Mouse (Mus musculus) heart, embryonic 15.5 days (tissue): ENCODE measurements around the gene Bod1. TPM values are rescaled to one million over a fixed set of nuclear protein-coding genes. Genes with fewer than 3 reads are reported as not detected.
A peak's percentile ranks its signal among the peaks of the same experiment; 100 is the strongest.

Source experiments
- ATAC-seq: fragments of 200-750 bp; cut with Nextera tagmentation; replicated peaks from 2 replicates; pipeline ENCODE4 v1.8.0; 2017; ENCODE audit warnings: low read depth, moderate TSS enrichment; ENCODE audit not compliant: insufficient number of reproducible peaks, insufficient read depth, low FRiP score
- H3K27ac ChIP-seq: fragments of 300-500 bp; sonication (generic); 2 replicates; pipeline ENCODE4 v1.5.1; 2015; ENCODE audit warnings: mild to moderate bottlenecking, inconsistent platforms
- H3K27me3 ChIP-seq: fragments of 300-500 bp; sonication (generic); 2 replicates; pipeline ENCODE4 v1.6.1; 2015; ENCODE audit warnings: inconsistent platforms
- H3K36me3 ChIP-seq: fragments of 300-500 bp; sonication (generic); 2 replicates; pipeline ENCODE4 v1.6.1; 2015; ENCODE audit warnings: mild to moderate bottlenecking, inconsistent platforms
- H3K4me1 ChIP-seq: fragments of 300-500 bp; sonication (generic); replicated peaks from 2 replicates; pipeline ENCODE4 v1.6.1; 2015; ENCODE audit warnings: inconsistent platforms
- H3K4me2 ChIP-seq: fragments of 300-500 bp; sonication (generic); 2 replicates; pipeline ENCODE4 v1.6.1; 2015; ENCODE audit warnings: inconsistent platforms, mild to moderate bottlenecking, moderate library complexity
- H3K4me3 ChIP-seq: fragments of 300-500 bp; sonication (generic); 2 replicates; pipeline ENCODE4 v1.5.1; 2015; ENCODE audit warnings: mild to moderate bottlenecking, inconsistent platforms
- H3K9ac ChIP-seq: fragments of 300-500 bp; sonication (generic); 2 replicates; pipeline ENCODE4 v1.6.1; 2015; ENCODE audit warnings: mild to moderate bottlenecking, inconsistent platforms
- H3K9me3 ChIP-seq: fragments of 300-500 bp; sonication (generic); replicated peaks from 2 replicates; pipeline ENCODE4 v1.6.1; 2016; ENCODE audit warnings: inconsistent platforms
- WGBS: fragments of 180-500 bp; shearing (Covaris S2); methylation state at CpG from one replicate; pipeline ENCODE4 v1.1.7; 2015; ENCODE audit warnings: mixed read lengths; 5-methylcytosine and 5-hydroxymethylcytosine counted together
- polyA plus RNA-seq: library from polyadenylated mRNA; unstranded; fragments of >200 nt; fragmentation: Nextera tagmentation; extraction: Ambion mirVana; gene quantifications from 2 replicates; pipeline ENCODE4 v1.2.1, GENCODE M21; 2015

The Bod1 gene
- polyA plus RNA-seq, 1 experiment from 2014 or later, result 65.0 TPM

- no peak overlapping the region for H3K9ac ChIP-seq
- H3K9me3 ChIP-seq, result no peaks in the 10 kb centered on the region
- H3K4me3 ChIP-seq, result no peak overlapping the region
- H3K4me2 ChIP-seq, result no peak overlapping the region
- H3K4me1 ChIP-seq, result no peaks in the 10 kb centered on the region; the same call in 1 of the 2 replicates
- ATAC-seq, result no peak
- H3K27me3 ChIP-seq, result no peaks in the 10 kb centered on the region
- WGBS, result 85% methylated on average over 2 of the region's 2 CpGs
- H3K27ac ChIP-seq, result no peak overlapping the region
- no peaks in the 10 kb centered on the region for H3K36me3 ChIP-seq
These were observed 21.6 kb upstream of the Bod1 start for GRCm38 (mm10) chr11:31693322-31693721.

DNA sequence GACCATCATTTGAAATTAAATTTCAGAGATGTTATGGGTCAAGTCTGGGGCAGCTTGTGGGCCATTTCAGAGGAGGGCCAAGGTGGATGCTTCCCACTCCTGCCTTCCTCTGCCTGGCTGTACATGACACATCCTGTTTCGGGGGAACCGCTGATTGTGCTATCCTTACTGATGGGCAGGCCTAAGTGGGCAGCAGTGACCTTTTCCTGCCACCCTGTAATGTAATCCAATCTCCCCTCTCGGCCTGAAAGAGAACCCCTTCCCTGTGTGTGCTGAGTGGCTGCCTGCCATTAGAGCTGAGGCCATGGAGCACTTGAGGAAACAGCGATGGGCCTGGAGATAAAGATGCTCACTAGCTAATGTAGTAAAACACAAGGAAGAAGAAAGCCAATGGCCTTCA, 17.3 kb upstream of the Bod1 start:
- no peaks in the 10 kb centered on the region; the same call in 1 of the 2 replicates for H3K4me1 ChIP-seq
- H3K27ac ChIP-seq, result no peak overlapping the region
- no peaks in the 10 kb centered on the region for H3K36me3 ChIP-seq
- H3K27me3 ChIP-seq, result no peaks in the 10 kb centered on the region
- H3K9me3 ChIP-seq, result no peaks in the 10 kb centered on the region
- 53% methylated on average over 4 of the region's 4 CpGs for WGBS
- H3K9ac ChIP-seq, result no peak overlapping the region
- no peak overlapping the region for H3K4me2 ChIP-seq
- ATAC-seq, result no peak
- H3K4me3 ChIP-seq, result no peak overlapping the region

DNA sequence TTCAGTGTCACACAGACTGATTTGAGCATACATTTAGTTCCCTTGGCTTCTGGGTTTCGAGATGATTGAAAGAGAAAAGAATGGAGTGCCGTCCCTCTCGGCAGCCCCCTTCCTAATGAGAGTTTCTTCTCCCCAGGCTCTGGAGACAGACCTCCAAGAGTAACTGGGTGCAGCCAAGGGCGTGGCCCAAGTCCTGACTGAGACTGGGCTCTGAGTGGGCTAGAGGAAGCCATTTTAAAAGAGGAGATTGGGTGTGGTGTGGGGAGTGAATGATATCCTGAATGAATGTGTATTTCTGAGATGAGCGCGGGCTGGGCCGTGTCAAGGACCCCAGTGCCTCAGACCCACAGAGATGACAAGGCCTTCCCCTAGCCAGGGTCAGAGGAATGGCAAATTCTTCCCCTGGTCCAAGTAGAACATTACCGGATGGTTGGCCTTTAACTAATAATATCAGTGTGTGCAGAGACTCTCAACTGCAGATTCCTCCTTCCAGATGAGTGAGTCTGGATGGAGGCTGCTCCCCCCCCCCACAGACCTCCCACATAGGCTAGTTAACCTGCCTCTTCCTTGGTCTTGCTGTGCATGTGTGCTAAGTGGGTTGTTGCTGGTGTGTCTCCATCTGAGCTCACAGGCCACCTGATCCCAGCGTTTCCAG, 13.4 kb upstream of the Bod1 start:
- no peak overlapping the region for H3K4me2 ChIP-seq
- no peak overlapping the region for H3K9ac ChIP-seq
- no peaks in the 10 kb centered on the region for H3K27me3 ChIP-seq
- no peak overlapping the region for H3K27ac ChIP-seq
- no peaks in the 10 kb centered on the region for H3K9me3 ChIP-seq
- no peaks in the 10 kb centered on the region for H3K36me3 ChIP-seq
- WGBS, result 72% methylated on average over 9 of the region's 9 CpGs
- no peaks in the 10 kb centered on the region; the same call in 1 of the 2 replicates for H3K4me1 ChIP-seq
- no peak for ATAC-seq
- no peak overlapping the region for H3K4me3 ChIP-seq

DNA sequence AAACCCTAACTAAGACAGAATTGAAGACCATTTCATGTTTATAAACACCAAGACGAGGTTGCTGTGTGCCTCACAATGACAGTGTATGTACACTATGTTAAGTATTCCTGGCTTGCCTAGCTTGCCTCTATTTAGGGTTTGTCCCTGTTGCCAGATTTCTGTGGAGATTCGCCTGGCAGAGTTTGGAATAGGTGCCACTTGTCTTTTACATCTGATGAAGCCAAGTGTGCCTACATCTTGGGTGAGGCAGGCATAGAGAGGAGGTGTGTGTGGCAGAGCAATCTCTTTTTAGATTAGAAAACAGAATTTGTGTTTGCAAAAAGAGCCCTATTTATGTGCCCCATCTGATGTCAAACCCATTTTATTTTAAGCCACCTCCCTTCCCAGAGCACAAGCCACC, 12.4 kb upstream of the Bod1 start:
- no peak overlapping the region for H3K9ac ChIP-seq
- 73% methylated on average over 2 of the region's 2 CpGs for WGBS
- H3K27me3 ChIP-seq, result no peaks in the 10 kb centered on the region
- no peaks in the 10 kb centered on the region for H3K36me3 ChIP-seq
- no peak for ATAC-seq
- H3K27ac ChIP-seq, result no peak overlapping the region
- H3K4me3 ChIP-seq, result no peak overlapping the region
- no peak overlapping the region for H3K4me2 ChIP-seq
- no peaks in the 10 kb centered on the region for H3K9me3 ChIP-seq
- H3K4me1 ChIP-seq, result no peaks in the 10 kb centered on the region

GRCm38 (mm10) chr11:31679840-31680381, 8.2 kb upstream of the Bod1 start:
- Histone ChIP-seq H3K9ac (no peak overlapping the region), H3K4me1 (no peaks in the 10 kb centered on the region), H3K27me3 (no peaks in the 10 kb centered on the region), H3K27ac (no peak overlapping the region), H3K4me3 (no peak overlapping the region), H3K36me3 (no peaks in the 10 kb centered on the region), H3K4me2 (no peak overlapping the region), H3K9me3 (no peaks in the 10 kb centered on the region)
- WGBS, result 72% methylated on average over 16 of the region's 16 CpGs
- no peak for ATAC-seq

GRCm38 (mm10) chr11:31677309-31677708, 5.6 kb upstream of the Bod1 start:
- no peak overlapping the region for H3K4me3 ChIP-seq
- H3K27me3 ChIP-seq, result no peaks in the 10 kb centered on the region
- H3K9ac ChIP-seq, result no peak overlapping the region
- peaks cover 5% of the 10 kb centered on the region for H3K4me1 ChIP-seq
- no peaks in the 10 kb centered on the region for H3K9me3 ChIP-seq
- no peak overlapping the region for H3K4me2 ChIP-seq
- no peak overlapping the region for H3K27ac ChIP-seq
- 89% methylated on average over 5 of the region's 5 CpGs for WGBS
- no peaks in the 10 kb centered on the region for H3K36me3 ChIP-seq
- ATAC-seq, result no peak

DNA sequence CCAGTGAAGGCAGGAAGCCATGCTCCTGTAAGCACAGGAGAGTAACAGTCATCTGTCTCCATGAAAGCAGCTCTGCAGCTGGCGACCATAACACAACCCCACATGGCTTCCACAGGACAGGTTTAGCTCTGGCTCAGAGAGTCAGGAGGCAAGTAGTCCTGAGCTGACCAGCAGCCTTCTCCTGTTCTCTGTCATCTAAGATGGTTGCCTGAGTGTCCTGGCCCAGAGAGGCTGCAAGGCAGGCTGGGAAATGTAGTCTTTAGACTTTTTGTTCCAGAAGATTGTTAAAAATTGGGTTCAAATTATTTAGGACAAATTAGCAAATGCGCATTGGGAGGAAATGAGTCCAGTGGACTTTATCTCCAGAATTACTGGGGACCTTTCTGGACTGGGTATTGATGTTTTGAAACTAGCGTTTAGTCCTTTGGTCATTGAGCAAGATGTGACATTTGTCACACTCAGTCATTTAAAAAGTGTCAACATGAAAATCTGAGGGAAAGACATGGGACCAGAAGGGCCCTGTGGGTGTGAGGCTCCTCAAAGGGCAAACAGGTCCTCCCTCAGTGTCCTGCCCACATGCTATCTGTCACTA, 5.1 kb upstream of the Bod1 start:
- peaks cover 8% of the 10 kb centered on the region for H3K4me1 ChIP-seq
- WGBS, result 84% methylated on average over 3 of the region's 3 CpGs
- no peak overlapping the region for H3K9ac ChIP-seq
- H3K36me3 ChIP-seq, result no peaks in the 10 kb centered on the region
- H3K27ac ChIP-seq, result no peak overlapping the region
- H3K4me2 ChIP-seq, result no peak overlapping the region
- ATAC-seq, result no peak
- H3K9me3 ChIP-seq, result no peaks in the 10 kb centered on the region
- H3K27me3 ChIP-seq, result no peaks in the 10 kb centered on the region
- H3K4me3 ChIP-seq, result no peak overlapping the region

DNA sequence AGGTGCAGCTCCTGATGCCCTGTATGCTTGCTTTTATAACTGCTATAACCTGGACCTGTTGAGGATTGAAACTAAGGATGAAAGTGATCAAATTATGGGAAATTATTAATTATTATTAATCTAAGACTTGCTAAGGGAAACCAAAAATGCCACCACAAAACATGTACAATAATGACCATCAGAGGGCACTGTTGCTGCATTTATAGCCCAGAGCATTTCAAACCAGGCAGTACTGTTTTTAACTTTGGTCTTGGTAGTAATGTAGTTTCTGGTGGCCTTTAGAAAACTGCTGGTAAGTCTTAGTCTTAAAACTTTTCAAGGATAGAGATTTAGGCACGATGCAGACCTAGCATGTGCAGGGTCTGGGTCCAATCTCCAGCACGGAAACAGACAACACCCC, 3.7 kb upstream of the Bod1 start:
- H3K4me3 ChIP-seq, result no peak overlapping the region
- 47% methylated on average over 2 of the region's 2 CpGs for WGBS
- H3K4me2 ChIP-seq, result no peak overlapping the region
- H3K4me1 ChIP-seq, result peaks cover 12% of the 10 kb centered on the region
- no peaks in the 10 kb centered on the region for H3K27me3 ChIP-seq
- no peaks in the 10 kb centered on the region for H3K9me3 ChIP-seq
- H3K9ac ChIP-seq, result no peak overlapping the region
- H3K36me3 ChIP-seq, result no peaks in the 10 kb centered on the region
- H3K27ac ChIP-seq, result no peak overlapping the region
- no peak for ATAC-seq

- H3K4me3 ChIP-seq, result peak overlapping the region; percentile 98
- no peak overlapping the region for H3K27ac ChIP-seq
- no peak for ATAC-seq
- H3K4me1 ChIP-seq, result peaks cover 17% of the 10 kb centered on the region
- peak overlapping the region; percentile 65 for H3K9ac ChIP-seq
- H3K27me3 ChIP-seq, result no peaks in the 10 kb centered on the region
- 10% methylated on average over 9 of the region's 9 CpGs for WGBS
- peak overlapping the region; percentile 78 for H3K4me2 ChIP-seq
- peaks cover 18% of the 10 kb centered on the region for H3K36me3 ChIP-seq
- no peaks in the 10 kb centered on the region for H3K9me3 ChIP-seq
These were observed 482 bp upstream of the Bod1 start for GRCm38 (mm10) chr11:31672170-31672563.

GRCm38 (mm10) chr11:31670468-31670921, 1.2 kb downstream of the Bod1 start:
- H3K4me2 ChIP-seq, result peak overlapping the region; percentile 78
- peaks cover 33% of the 10 kb centered on the region for H3K36me3 ChIP-seq
- peaks cover 17% of the 10 kb centered on the region for H3K4me1 ChIP-seq
- 0 out of 2 replicates have a peak overlapping the region, but pooled peaks have one; percentile 17 for H3K4me3 ChIP-seq
- H3K9ac ChIP-seq, result no peak overlapping the region
- no peaks in the 10 kb centered on the region for H3K9me3 ChIP-seq
- H3K27ac ChIP-seq, result no peak overlapping the region
- no peaks in the 10 kb centered on the region for H3K27me3 ChIP-seq
- 75% methylated on average over 5 of the region's 5 CpGs for WGBS
- ATAC-seq, result no peak

- peaks cover 17% of the 10 kb centered on the region for H3K4me1 ChIP-seq
- ATAC-seq, result no peak
- no peak overlapping the region for H3K9ac ChIP-seq
- H3K27me3 ChIP-seq, result no peaks in the 10 kb centered on the region
- peaks cover 44% of the 10 kb centered on the region for H3K36me3 ChIP-seq
- H3K27ac ChIP-seq, result no peak overlapping the region
- H3K4me3 ChIP-seq, result no peak overlapping the region
- H3K9me3 ChIP-seq, result no peaks in the 10 kb centered on the region
- 92% methylated on average over 9 of the region's 9 CpGs for WGBS
- no peak overlapping the region for H3K4me2 ChIP-seq
These were observed 2.4 kb downstream of the Bod1 start for GRCm38 (mm10) chr11:31669172-31669869.
